Mouse (Mus musculus) kidney, adult 11 months (tissue): ENCODE data around the gene Car9.

ENCODE experiments used
- DNase-seq: peaks from one replicate; pipeline ENCODE4 v3.0.0; 2022

Gene Car9

GRCm38 (mm10) chr4:43496587-43496986 lies 10.2 kb upstream of the Car9 start:
- no peak for DNase-seq

DNA sequence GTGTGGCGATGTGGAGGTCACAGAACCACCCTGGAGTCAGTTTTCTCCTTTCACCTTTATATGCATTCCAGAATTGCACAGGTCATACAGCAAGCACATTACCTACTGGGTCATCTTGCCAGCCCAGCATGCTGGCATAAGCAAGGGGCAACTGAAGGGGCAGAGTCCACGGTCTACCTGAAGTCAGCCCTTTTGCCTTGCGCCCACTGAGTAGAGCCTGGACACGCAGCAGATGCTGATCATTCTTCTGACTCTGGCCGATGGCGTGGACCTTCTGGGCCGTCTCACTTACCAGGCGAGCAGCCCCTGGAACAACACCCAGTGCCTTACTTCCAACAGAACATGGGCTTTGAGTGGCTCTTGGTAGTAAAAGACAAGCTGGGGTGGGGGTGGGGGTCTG lies 9.4 kb upstream of the Car9 start:
- peak; percentile 74 for DNase-seq

DNA sequence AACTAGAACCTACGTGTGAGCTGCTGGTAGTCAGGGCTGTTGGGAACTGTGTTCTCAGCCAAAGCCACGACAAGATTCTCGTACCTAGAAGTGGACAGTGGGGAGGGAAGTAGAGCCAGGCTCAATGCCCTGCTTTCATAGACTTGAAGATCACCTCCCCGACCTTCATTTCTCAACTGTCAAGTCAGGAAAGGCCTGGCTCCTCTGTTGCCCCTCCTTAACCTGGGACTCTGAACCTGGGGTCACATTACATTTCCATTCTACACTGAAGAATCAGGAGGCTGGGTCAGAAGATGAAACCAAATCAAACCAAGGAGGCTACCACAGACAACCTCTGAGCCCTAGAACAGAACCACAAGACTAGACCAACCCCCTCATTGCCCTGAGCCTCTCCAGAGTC lies 8.8 kb upstream of the Car9 start:
- no peak for DNase-seq

- DNase-seq, result no peak
Measured at GRCm38 (mm10) chr4:43498983-43499382, 7.8 kb upstream of the Car9 start.

- peak; percentile 83 for DNase-seq
Measured at GRCm38 (mm10) chr4:43499407-43500333, 7.1 kb upstream of the Car9 start, which contains the start of gene Arhgef39. TSS of gene Arhgef39 (minus strand) at chr4:43499695.

DNA sequence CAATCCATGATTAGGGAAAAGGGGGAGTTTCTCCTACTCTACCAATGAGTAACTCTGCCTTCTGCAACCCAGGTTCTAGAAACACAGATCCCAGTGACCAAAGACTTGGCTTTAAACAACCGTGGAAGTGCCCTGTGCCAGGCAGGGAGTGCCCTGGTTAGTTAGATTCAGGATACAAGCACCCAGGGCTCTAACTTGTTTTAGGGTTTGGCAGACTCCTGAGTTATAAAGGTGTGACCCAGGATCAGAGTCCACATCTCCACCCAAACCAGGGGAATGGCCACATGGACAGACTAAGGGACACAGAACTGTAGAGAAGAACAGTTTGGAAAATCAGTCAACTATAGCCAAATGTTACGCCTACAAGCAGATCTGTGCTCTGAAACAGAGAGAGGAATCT lies 3.7 kb upstream of the Car9 start:
- peak; percentile 86 for DNase-seq

DNA sequence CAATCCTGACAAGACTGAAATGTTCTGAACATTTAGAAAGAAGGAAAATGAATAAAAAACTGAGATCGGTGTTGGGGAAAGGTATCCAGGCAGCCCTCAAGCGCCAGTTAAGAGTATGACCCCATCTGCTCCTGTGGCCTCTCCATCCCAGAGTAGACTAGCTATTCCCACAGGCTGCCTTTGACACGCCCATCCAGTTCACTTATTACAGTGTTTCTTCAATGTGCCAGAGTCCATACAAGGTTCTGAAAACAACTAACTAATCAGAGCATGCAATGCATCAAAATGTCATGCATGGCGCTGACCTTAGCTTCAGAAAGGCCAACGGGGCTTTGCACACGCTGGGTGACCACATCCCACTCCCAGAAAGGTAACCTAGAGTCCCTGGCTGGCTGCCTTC lies 3.3 kb upstream of the Car9 start:
- DNase-seq, result no peak

- DNase-seq, result no peak
Measured at GRCm38 (mm10) chr4:43504269-43504668, 2.5 kb upstream of the Car9 start.

DNA sequence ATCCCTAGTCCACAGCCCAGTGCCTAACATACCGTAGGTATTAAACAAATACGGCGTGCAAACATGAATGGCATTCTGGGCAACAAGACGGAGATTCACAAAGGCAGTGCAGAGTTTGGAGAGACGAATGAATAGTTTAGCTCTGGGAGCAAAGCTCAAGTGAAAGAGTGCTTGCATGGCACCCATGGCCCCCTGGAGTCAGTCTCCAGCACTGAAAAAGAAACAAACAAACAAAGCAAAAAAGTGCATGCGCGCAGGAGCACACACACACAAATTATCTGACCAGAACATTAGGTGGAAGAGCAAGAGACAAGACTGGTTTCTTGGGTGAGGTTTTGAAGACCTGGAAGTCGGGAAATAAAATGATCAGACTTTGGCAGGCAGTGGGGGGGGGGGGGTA lies 692 bp upstream of the Car9 start:
- no peak for DNase-seq

- DNase-seq, result no peak
Measured at GRCm38 (mm10) chr4:43507938-43508665, 1.3 kb downstream of the Car9 start.

- peak; percentile 60 for DNase-seq
Measured at GRCm38 (mm10) chr4:43508666-43508997, 1.9 kb downstream of the Car9 start.

GRCm38 (mm10) chr4:43509109-43509508 lies 2.3 kb downstream of the Car9 start:
- no peak for DNase-seq

DNA sequence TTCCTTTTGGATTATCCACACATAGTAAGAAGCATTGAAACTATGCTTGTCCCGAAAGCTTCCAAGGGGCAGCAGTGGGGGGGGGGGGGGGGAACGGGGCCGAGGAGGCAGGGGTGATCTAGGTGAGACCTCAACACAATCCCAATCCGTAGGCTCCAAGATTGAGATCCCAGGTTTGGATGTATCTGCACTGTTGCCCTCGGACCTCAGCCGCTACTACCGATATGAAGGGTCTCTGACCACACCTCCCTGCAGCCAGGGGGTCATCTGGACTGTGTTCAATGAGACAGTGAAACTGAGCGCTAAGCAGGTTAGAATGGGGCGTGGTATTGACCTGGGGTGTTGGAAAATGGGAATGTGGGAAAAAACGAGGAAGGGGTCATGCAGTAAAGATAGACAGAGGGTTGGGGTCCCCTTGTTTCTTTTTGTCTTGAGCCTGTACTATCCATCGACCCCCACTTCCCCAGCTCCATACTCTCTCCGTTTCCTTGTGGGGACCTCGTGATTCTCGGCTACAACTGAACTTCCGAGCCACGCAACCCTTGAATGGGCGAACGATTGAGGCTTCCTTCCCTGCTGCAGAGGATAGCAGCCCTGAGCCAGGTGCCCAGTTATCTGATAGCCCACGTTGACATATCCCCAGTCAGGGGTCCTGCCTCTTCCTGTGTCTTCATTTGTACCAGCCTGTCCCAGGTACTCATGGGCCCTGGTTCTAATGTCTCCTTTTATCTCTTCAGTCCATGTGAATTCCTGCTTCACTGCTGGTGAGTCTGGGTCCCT lies 5.1 kb downstream of the Car9 start:
- no peak for DNase-seq

- no peak for DNase-seq
Measured at GRCm38 (mm10) chr4:43512653-43513052, 5.9 kb downstream of the Car9 start.

DNA sequence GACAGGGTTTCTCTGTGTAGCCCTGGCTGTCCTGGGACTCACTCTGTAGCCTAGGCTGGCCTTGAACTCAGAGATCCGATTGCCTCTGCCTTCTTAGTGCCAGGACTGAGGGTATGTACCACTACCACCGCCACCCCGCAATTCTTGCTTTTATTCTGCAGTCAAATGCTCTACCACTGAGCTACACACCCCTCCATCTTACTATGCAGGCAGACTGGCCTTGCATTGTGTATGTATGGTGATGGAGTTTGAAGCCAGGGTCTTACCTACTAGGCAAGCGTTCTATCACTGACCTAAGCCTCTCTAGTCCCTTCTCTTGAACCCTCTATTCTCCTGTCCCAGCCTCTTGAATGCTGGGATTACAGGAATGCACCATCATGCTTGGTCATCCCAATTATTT lies 6.5 kb downstream of the Car9 start:
- no peak for DNase-seq

GRCm38 (mm10) chr4:43513791-43514190 lies 7.0 kb downstream of the Car9 start:
- no peak for DNase-seq

DNA sequence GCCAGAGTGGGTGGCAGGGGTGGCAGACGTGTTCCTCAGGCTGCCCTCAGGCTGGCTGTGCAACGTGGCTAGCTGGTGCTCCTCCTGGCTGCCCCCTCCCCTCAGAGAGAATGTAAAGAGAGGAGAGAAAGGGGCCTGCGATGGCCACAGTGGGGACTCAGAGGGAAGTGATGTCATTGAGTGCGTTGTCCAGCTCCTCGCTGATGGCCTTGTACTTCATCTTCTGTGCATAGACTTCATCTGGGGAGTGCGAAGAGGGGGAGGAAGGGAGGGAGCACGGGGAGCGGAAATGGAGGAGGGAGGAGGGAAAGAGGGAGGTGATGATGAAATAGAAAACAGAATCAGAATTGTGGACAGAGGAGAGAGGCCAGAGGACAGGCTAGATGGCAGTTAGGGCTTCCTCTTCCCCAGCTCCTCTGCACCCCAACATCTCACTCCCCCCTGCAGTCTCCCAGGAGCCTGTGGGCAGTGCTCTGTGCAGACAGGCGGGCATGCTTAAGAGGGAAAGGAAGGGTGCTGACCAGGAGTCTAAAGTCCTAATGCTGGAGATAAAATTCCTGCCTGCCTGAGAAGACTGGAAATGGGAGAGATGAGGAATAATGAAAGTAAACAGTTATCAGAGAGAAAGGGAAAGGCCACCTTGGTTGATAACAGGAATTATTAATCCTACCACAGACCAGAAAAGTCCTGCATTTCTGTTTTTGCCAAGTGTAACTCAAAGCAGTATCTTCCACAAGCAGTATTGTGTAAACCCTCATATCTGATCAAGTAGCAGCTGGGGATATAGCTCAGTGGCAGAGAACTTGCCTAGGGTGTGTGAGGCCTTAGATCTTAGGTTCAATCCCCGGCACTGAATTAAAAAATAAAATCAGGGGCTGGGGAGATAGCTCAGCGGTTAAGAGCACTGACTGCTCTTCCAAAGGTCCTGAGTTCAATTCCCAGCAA lies 9.3 kb downstream of the Car9 start:
- DNase-seq, result no peak

DNA sequence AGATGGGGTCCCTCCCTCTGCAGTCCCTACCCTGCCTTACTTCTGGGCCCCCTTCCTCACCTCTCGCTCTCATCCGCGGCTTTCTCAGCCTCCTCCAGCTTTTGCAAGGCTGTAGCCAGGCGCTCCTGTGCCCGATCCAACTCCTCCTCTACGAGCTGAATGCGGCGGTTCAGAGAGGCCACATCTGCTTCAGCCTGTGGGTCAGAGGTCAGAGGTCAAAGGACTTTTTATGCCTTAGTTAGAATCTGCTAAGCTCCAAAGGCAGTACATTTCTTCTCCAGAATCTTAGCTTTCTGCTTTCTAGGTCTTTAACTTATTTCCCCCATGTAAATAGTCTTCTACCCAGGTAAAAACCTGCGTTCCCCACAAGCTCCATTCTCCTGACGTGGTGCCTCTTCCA lies 12.8 kb downstream of the Car9 start:
- no peak for DNase-seq

DNA sequence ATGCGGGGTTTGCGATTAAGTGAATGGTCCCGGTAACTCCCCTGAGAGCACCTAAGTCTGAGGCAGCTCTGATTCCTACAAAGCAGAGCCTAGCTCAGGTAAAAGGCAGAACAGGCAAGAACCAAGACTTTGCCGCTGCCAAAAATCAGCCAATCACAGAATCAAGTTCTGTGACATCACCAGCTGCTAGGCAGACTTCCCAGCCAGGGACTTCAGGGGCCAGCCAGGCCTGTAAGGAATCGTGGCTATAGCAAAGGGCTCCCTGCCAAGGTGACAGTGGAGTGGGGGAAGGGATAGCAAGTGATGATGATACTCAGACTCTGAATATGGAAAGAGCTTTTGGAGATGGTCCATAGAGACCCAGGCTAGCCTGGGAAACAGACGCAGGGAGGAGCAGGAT lies 13.2 kb downstream of the Car9 start:
- DNase-seq, result peak; percentile 81

DNA sequence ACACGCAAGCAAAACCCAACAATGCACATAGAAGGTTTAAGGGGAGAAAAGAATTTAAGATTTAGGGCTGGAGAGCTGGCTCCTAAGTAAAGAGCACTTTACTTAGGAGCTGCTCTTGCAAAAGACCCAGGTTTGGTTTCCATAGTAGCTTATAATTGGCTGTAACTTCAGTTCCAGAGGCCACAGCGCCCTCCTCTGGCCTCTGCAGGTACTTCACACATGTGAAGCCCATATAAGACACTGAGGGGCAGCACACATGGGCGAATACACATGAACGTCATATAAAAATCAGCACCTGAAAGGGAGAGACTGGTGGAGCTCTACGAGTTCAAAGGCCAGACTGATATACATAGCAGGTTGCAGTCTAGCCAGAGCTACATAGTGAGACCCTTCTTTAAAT lies 21.1 kb downstream of the Car9 start:
- no peak for DNase-seq

- no peak for DNase-seq
Measured at GRCm38 (mm10) chr4:43528487-43528886, 21.7 kb downstream of the Car9 start.

GRCm38 (mm10) chr4:43530081-43530501 lies 23.3 kb downstream of the Car9 start:
- no peak for DNase-seq
